Mouse (Mus musculus) brain, embryonic 14.5 days (tissue): ENCODE results near the gene Kcnab2.

Source experiments
- CTCF ChIP-seq: fragments of 200-500 bp; IDR thresholded peaks from 2 replicates; pipeline ENCODE4 v1.5.1; 2012; ENCODE audit warnings: inconsistent platforms, mild to moderate bottlenecking, moderate library complexity, borderline replicate concordance; ENCODE audit not compliant: insufficient read depth, insufficient read length; ENCODE audit errors: extremely low read depth
- POLR2A ChIP-seq: fragments of 200-500 bp; IDR thresholded peaks from 2 replicates; pipeline ENCODE4 v1.6.1; 2012; ENCODE audit warnings: mild to moderate bottlenecking, inconsistent platforms, borderline replicate concordance; ENCODE audit not compliant: poor library complexity, insufficient read depth, insufficient read length, severe bottlenecking; ENCODE audit errors: extremely low read depth

DNA sequence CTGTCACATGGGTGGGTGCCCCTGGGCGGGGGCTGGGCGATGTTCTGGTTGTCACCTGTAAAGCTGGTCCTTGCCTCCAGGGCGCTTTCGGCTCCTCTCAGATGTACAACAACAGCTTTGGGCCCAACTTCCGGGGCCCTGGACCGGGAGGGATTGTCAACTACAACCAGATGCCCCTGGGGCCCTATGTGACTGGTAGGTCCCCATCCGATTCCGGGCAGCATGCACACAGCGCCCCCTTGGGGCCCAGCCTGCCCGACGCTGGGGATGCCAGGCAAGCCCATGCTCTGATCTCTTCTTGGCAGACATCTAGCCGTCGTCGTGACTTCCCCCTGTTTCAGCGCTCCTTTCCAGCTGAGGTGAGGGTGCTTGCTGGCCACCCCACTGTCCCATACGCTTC is 92.0 kb downstream of the Kcnab2 start:
- TF ChIP-seq CTCF (peak; percentile 36), POLR2A (no peak)
